Mouse (Mus musculus): ENCODE measurements around the gene Borcs6. TPM values are rescaled to one million over a fixed set of nuclear protein-coding genes. Genes with fewer than 3 reads are reported as not detected.

Gene Borcs6
- total RNA-seq, 2 experiments from 2014 or later, result 32.9 to 36.4 TPM

GRCm38 (mm10) chr11:69100639-69101360 lies 41.3 kb downstream of the Borcs6 start:
- no peak for DNase-seq (ENCODE audit: low spot score in 2 of 2)

- DNase-seq (ENCODE audit: low spot score in 2 of 2), result no peak
Observed at GRCm38 (mm10) chr11:69101604-69102402, 42.3 kb downstream of the Borcs6 start.

GRCm38 (mm10) chr11:69102403-69102725 lies 42.8 kb downstream of the Borcs6 start:
- DNase-seq (ENCODE audit: low spot score in 2 of 2), result peak in 1 of 2 experiments; percentile 21

- no peak for DNase-seq (ENCODE audit: low spot score in 2 of 2)
Observed at GRCm38 (mm10) chr11:69103121-69103520, 43.6 kb downstream of the Borcs6 start.

- no peak for DNase-seq (ENCODE audit: low spot score in 2 of 2)
Observed at GRCm38 (mm10) chr11:69103531-69104435, 44.3 kb downstream of the Borcs6 start.

GRCm38 (mm10) chr11:69104487-69104886 lies 45.0 kb downstream of the Borcs6 start:
- no peak for DNase-seq (ENCODE audit: low spot score in 2 of 2)

- DNase-seq (ENCODE audit: low spot score in 2 of 2), result no peak
Observed at GRCm38 (mm10) chr11:69105227-69105626, 45.7 kb downstream of the Borcs6 start.

- no peak for DNase-seq (ENCODE audit: low spot score in 2 of 2)
Observed at GRCm38 (mm10) chr11:69105796-69106195, 46.3 kb downstream of the Borcs6 start.

GRCm38 (mm10) chr11:69106299-69106698 lies 46.8 kb downstream of the Borcs6 start:
- DNase-seq (ENCODE audit: low spot score in 2 of 2), result no peak

GRCm38 (mm10) chr11:69106842-69107241 lies 47.3 kb downstream of the Borcs6 start:
- DNase-seq (ENCODE audit: low spot score in 2 of 2), result no peak

GRCm38 (mm10) chr11:69107676-69108075 lies 48.2 kb downstream of the Borcs6 start:
- DNase-seq (ENCODE audit: low spot score in 2 of 2), result no peak

- no peak for DNase-seq (ENCODE audit: low spot score in 2 of 2)
Observed at GRCm38 (mm10) chr11:69108223-69108622, 48.7 kb downstream of the Borcs6 start.

GRCm38 (mm10) chr11:69109032-69109900 lies 49.7 kb downstream of the Borcs6 start:
- no peak for DNase-seq (ENCODE audit: low spot score in 2 of 2)

- DNase-seq (ENCODE audit: low spot score in 2 of 2), result peak; percentile 83 to 93
Observed at GRCm38 (mm10) chr11:69110319-69111046, 51.0 kb downstream of the Borcs6 start.

Other genes starting within 250 kb of the Borcs6 start
- 10 to 100 TPM; 95.9 to 98.2 TPM for gene Ndel1, start 187.9 kb upstream of the Borcs6 start, total RNA-seq (2021)
- gene Rnf222, start 171.2 kb upstream of the Borcs6 start, total RNA-seq (2021), result not detected
- 100 to 1,000 TPM; 802 to 835 TPM for gene Rpl26, start 158.1 kb upstream of the Borcs6 start, total RNA-seq (2021)
- gene Odf4, start 132.6 kb upstream of the Borcs6 start, total RNA-seq (2021), result not detected
- 1 to 10 TPM; 9.3 to 9.6 TPM for gene Arhgef15, start 102.2 kb upstream of the Borcs6 start, total RNA-seq (2021)
- 1 to 10 TPM; 4.2 to 5.3 TPM for gene Slc25a35, start 91.6 kb upstream of the Borcs6 start, total RNA-seq (2021)
- 10 to 100 TPM; 16.9 to 19.4 TPM for gene Rangrf, start 84.5 kb upstream of the Borcs6 start, total RNA-seq (2021)
- gene Pfas, start 51.3 kb upstream of the Borcs6 start, total RNA-seq (2021), result 10 to 100 TPM; 22.1 to 23.4 TPM
- gene Ctc1, start 43.8 kb upstream of the Borcs6 start, total RNA-seq (2021), result 10 to 100 TPM; 34.3 to 39.2 TPM
- gene Aurkb, start 14.1 kb upstream of the Borcs6 start, total RNA-seq (2021), result not detected
- 10 to 100 TPM; 15.2 to 21.0 TPM for gene Tmem107, start 11.1 kb downstream of the Borcs6 start, total RNA-seq (2021)
- 1,000 to 10,000 TPM in 1 of 2 experiments, 100 to 1,000 TPM in 1; 995 to 1,010 TPM for gene Vamp2, start 28.8 kb downstream of the Borcs6 start, total RNA-seq (2021)
- 100 to 1,000 TPM in 1 of 2 experiments, 10 to 100 TPM in 1; 92.9 to 115 TPM for gene Per1, start 35.5 kb downstream of the Borcs6 start, total RNA-seq (2021)
- 1 to 10 TPM; 1.1 to 1.6 TPM for gene Hes7, start 60.7 kb downstream of the Borcs6 start, total RNA-seq (2021)
- gene 9130213A22Rik, start 62.9 kb downstream of the Borcs6 start, total RNA-seq (2021), result 1 to 10 TPM; 1.3 to 1.6 TPM
- 1 to 10 TPM; 8.6 to 9.1 TPM for gene Aloxe3, start 66.2 kb downstream of the Borcs6 start, total RNA-seq (2021)
- gene Alox12b, start 97.3 kb downstream of the Borcs6 start, total RNA-seq (2021), result 10 to 100 TPM; 10.7 to 18.4 TPM
- 10 to 100 TPM in 1 of 2 experiments, 1 to 10 TPM in 1; 8.6 to 10.1 TPM for gene Alox8, start 138.1 kb downstream of the Borcs6 start, total RNA-seq (2021)
- 1 to 10 TPM; 1.5 to 1.6 TPM for gene Gucy2e, start 177.3 kb downstream of the Borcs6 start, total RNA-seq (2021)